Mouse (Mus musculus): ENCODE results near the gene Slc24a2. TPM values are rescaled to one million over a fixed set of nuclear protein-coding genes. Genes with fewer than 3 reads are reported as not detected.

Slc24a2 gene
- total RNA-seq, 2 experiments from 2014 or later, result 22.5 to 22.8 TPM

- no peak for DNase-seq (ENCODE audit: low spot score in 2 of 2)
These were observed 110.5 kb downstream of the Slc24a2 start for GRCm38 (mm10) chr4:87119758-87120157.

GRCm38 (mm10) chr4:87115726-87116125 lies 114.6 kb downstream of the Slc24a2 start:
- DNase-seq (ENCODE audit: low spot score in 2 of 2), result no peak

- no peak for DNase-seq (ENCODE audit: low spot score in 2 of 2)
These were observed 120.8 kb downstream of the Slc24a2 start for GRCm38 (mm10) chr4:87109331-87110059.

- no peak for DNase-seq (ENCODE audit: low spot score in 2 of 2)
These were observed 129.3 kb downstream of the Slc24a2 start for GRCm38 (mm10) chr4:87100936-87101335.

- DNase-seq (ENCODE audit: low spot score in 2 of 2), result no peak
These were observed 134.1 kb downstream of the Slc24a2 start for GRCm38 (mm10) chr4:87096186-87096585.

GRCm38 (mm10) chr4:87093612-87094011 lies 136.7 kb downstream of the Slc24a2 start:
- DNase-seq (ENCODE audit: low spot score in 2 of 2), result no peak

GRCm38 (mm10) chr4:87090841-87091240 lies 139.4 kb downstream of the Slc24a2 start:
- DNase-seq (ENCODE audit: low spot score in 2 of 2), result no peak

GRCm38 (mm10) chr4:87088713-87089112 lies 141.6 kb downstream of the Slc24a2 start:
- no peak for DNase-seq (ENCODE audit: low spot score in 2 of 2)

GRCm38 (mm10) chr4:87087597-87087996 lies 142.7 kb downstream of the Slc24a2 start:
- DNase-seq (ENCODE audit: low spot score in 2 of 2), result no peak

GRCm38 (mm10) chr4:87086933-87087577 lies 143.2 kb downstream of the Slc24a2 start:
- DNase-seq (ENCODE audit: low spot score in 2 of 2), result no peak

- DNase-seq (ENCODE audit: low spot score in 2 of 2), result no peak
These were observed 149.0 kb downstream of the Slc24a2 start for GRCm38 (mm10) chr4:87081321-87081720.

GRCm38 (mm10) chr4:87079305-87079704 lies 151.0 kb downstream of the Slc24a2 start:
- no peak for DNase-seq (ENCODE audit: low spot score in 2 of 2)

- DNase-seq (ENCODE audit: low spot score in 2 of 2), result no peak
These were observed 151.6 kb downstream of the Slc24a2 start for GRCm38 (mm10) chr4:87078726-87079125.

- no peak for DNase-seq (ENCODE audit: low spot score in 2 of 2)
These were observed 154.5 kb downstream of the Slc24a2 start for GRCm38 (mm10) chr4:87075761-87076160.

GRCm38 (mm10) chr4:87068121-87068520 lies 162.2 kb downstream of the Slc24a2 start:
- no peak for DNase-seq (ENCODE audit: low spot score in 2 of 2)

- DNase-seq (ENCODE audit: low spot score in 2 of 2), result no peak
These were observed 165.1 kb downstream of the Slc24a2 start for GRCm38 (mm10) chr4:87065227-87065626.

- DNase-seq (ENCODE audit: low spot score in 2 of 2), result no peak
These were observed 165.7 kb downstream of the Slc24a2 start for GRCm38 (mm10) chr4:87064561-87064960.

GRCm38 (mm10) chr4:87062771-87063253 lies 167.5 kb downstream of the Slc24a2 start:
- DNase-seq (ENCODE audit: low spot score in 2 of 2), result no peak

GRCm38 (mm10) chr4:87061696-87062095 lies 168.6 kb downstream of the Slc24a2 start:
- no peak for DNase-seq (ENCODE audit: low spot score in 2 of 2)

GRCm38 (mm10) chr4:87057572-87057971 lies 172.7 kb downstream of the Slc24a2 start:
- no peak for DNase-seq (ENCODE audit: low spot score in 2 of 2)

- no peak for DNase-seq (ENCODE audit: low spot score in 2 of 2)
These were observed 174.5 kb downstream of the Slc24a2 start for GRCm38 (mm10) chr4:87055768-87056167.

- no peak for DNase-seq (ENCODE audit: low spot score in 2 of 2)
These were observed 177.4 kb downstream of the Slc24a2 start for GRCm38 (mm10) chr4:87052881-87053280.

- DNase-seq (ENCODE audit: low spot score in 2 of 2), result no peak
These were observed 181.2 kb downstream of the Slc24a2 start for GRCm38 (mm10) chr4:87049061-87049460.
